Mouse (Mus musculus): ENCODE data around the gene 4921524J17Rik. TPM values are rescaled to one million over a fixed set of nuclear protein-coding genes. Genes with fewer than 3 reads are reported as not detected.

4921524J17Rik gene
- polyA plus RNA-seq, 1 experiment from 2014 or later = 50.2 TPM

GRCm38 (mm10) chr8:85454750-85455149, 22.1 kb upstream of the 4921524J17Rik start:
- 62% methylated on average over 8 of the region's 8 CpGs for WGBS
- H3K9me3 ChIP-seq (ENCODE audit: control insufficient read depth, low read length) = no peaks in the 10 kb centered on the region
- H3K27me3 ChIP-seq (replicated peaks; ENCODE audit: control insufficient read depth, insufficient read depth, low read length) = no peaks in the 10 kb centered on the region
- DNase-seq (ENCODE audit: low spot score) = no peak
- H3K9ac ChIP-seq (ENCODE audit: low read depth, low read length) = no peak overlapping the region
- no peak overlapping the region for H3K4me2 ChIP-seq (ENCODE audit: low read depth, low read length)
- H3K4me3 ChIP-seq (ENCODE audit: low read depth, low read length) = no peak overlapping the region
- no peaks in the 10 kb centered on the region for H3K36me3 ChIP-seq (ENCODE audit: control insufficient read depth, insufficient read depth, low read length)
- H3K27ac ChIP-seq (replicated peaks; ENCODE audit: low read depth, low read length) = no peak overlapping the region
- ATAC-seq (ENCODE audit: low read depth) = no peak
- no peaks in the 10 kb centered on the region for H3K4me1 ChIP-seq (ENCODE audit: control insufficient read depth, insufficient read depth, low read length)

- no peaks in the 10 kb centered on the region for H3K9me3 ChIP-seq (ENCODE audit: control insufficient read depth, low read length)
- 79% methylated on average over 2 of the region's 2 CpGs for WGBS
- no peak overlapping the region for H3K27ac ChIP-seq (replicated peaks; ENCODE audit: low read depth, low read length)
- H3K4me1 ChIP-seq (ENCODE audit: control insufficient read depth, insufficient read depth, low read length) = no peaks in the 10 kb centered on the region
- H3K4me3 ChIP-seq (ENCODE audit: low read depth, low read length) = no peak overlapping the region
- no peaks in the 10 kb centered on the region for H3K27me3 ChIP-seq (replicated peaks; ENCODE audit: control insufficient read depth, insufficient read depth, low read length)
- H3K36me3 ChIP-seq (ENCODE audit: control insufficient read depth, insufficient read depth, low read length) = no peaks in the 10 kb centered on the region
- DNase-seq (ENCODE audit: low spot score) (no peak), ATAC-seq (ENCODE audit: low read depth) (no peak)
- no peak overlapping the region for H3K4me2 ChIP-seq (ENCODE audit: low read depth, low read length)
- H3K9ac ChIP-seq (ENCODE audit: low read depth, low read length) = no peak overlapping the region
These were observed 20.6 kb upstream of the 4921524J17Rik start for GRCm38 (mm10) chr8:85453256-85453655.

GRCm38 (mm10) chr8:85452328-85452727, 19.7 kb upstream of the 4921524J17Rik start:
- Histone ChIP-seq H3K36me3 (ENCODE audit: control insufficient read depth, insufficient read depth, low read length) (no peaks in the 10 kb centered on the region), H3K4me3 (ENCODE audit: low read depth, low read length) (0 out of 2 replicates have a peak overlapping the region, but pooled peaks have one; percentile 4), H3K4me1 (ENCODE audit: control insufficient read depth, insufficient read depth, low read length) (no peaks in the 10 kb centered on the region), H3K27me3 (replicated peaks; ENCODE audit: control insufficient read depth, insufficient read depth, low read length) (no peaks in the 10 kb centered on the region), H3K9me3 (ENCODE audit: control insufficient read depth, low read length) (no peaks in the 10 kb centered on the region), H3K4me2 (ENCODE audit: low read depth, low read length) (peak overlapping the region; percentile 43), H3K27ac (replicated peaks; ENCODE audit: low read depth, low read length) (no peak overlapping the region), H3K9ac (ENCODE audit: low read depth, low read length) (0 out of 2 replicates have a peak overlapping the region, but pooled peaks have one; percentile 30)
- peak; percentile 79 for DNase-seq (ENCODE audit: low spot score)
- 32% methylated on average over 8 of the region's 14 CpGs for WGBS
- ATAC-seq (ENCODE audit: low read depth) = no peak

GRCm38 (mm10) chr8:85450335-85450734, 17.7 kb upstream of the 4921524J17Rik start:
- no peak for ATAC-seq (ENCODE audit: low read depth)
- Histone ChIP-seq H3K4me1 (ENCODE audit: control insufficient read depth, insufficient read depth, low read length) (no peaks in the 10 kb centered on the region), H3K9ac (ENCODE audit: low read depth, low read length) (no peak overlapping the region), H3K36me3 (ENCODE audit: control insufficient read depth, insufficient read depth, low read length) (no peaks in the 10 kb centered on the region), H3K4me3 (ENCODE audit: low read depth, low read length) (no peak overlapping the region), H3K4me2 (ENCODE audit: low read depth, low read length) (no peak overlapping the region), H3K9me3 (ENCODE audit: control insufficient read depth, low read length) (no peaks in the 10 kb centered on the region), H3K27me3 (replicated peaks; ENCODE audit: control insufficient read depth, insufficient read depth, low read length) (no peaks in the 10 kb centered on the region), H3K27ac (replicated peaks; ENCODE audit: low read depth, low read length) (no peak overlapping the region)
- WGBS = 69% methylated on average over 3 of the region's 3 CpGs
- DNase-seq (ENCODE audit: low spot score) = no peak

GRCm38 (mm10) chr8:85445936-85446685, 13.5 kb upstream of the 4921524J17Rik start:
- Histone ChIP-seq H3K4me2 (ENCODE audit: low read depth, low read length) (no peak overlapping the region), H3K4me1 (ENCODE audit: control insufficient read depth, insufficient read depth, low read length) (no peaks in the 10 kb centered on the region), H3K27ac (replicated peaks; ENCODE audit: low read depth, low read length) (no peak overlapping the region), H3K36me3 (ENCODE audit: control insufficient read depth, insufficient read depth, low read length) (no peaks in the 10 kb centered on the region), H3K9ac (ENCODE audit: low read depth, low read length) (no peak overlapping the region), H3K4me3 (ENCODE audit: low read depth, low read length) (no peak overlapping the region), H3K9me3 (ENCODE audit: control insufficient read depth, low read length) (no peaks in the 10 kb centered on the region), H3K27me3 (replicated peaks; ENCODE audit: control insufficient read depth, insufficient read depth, low read length) (no peaks in the 10 kb centered on the region)
- ATAC-seq (ENCODE audit: low read depth) (no peak), DNase-seq (ENCODE audit: low spot score) (no peak)
- 75% methylated on average over 15 of the region's 15 CpGs for WGBS

GRCm38 (mm10) chr8:85444092-85444491, 11.5 kb upstream of the 4921524J17Rik start:
- Histone ChIP-seq H3K4me1 (ENCODE audit: control insufficient read depth, insufficient read depth, low read length) (no peaks in the 10 kb centered on the region), H3K4me2 (ENCODE audit: low read depth, low read length) (no peak overlapping the region), H3K9me3 (ENCODE audit: control insufficient read depth, low read length) (no peaks in the 10 kb centered on the region), H3K27me3 (replicated peaks; ENCODE audit: control insufficient read depth, insufficient read depth, low read length) (no peaks in the 10 kb centered on the region), H3K4me3 (ENCODE audit: low read depth, low read length) (no peak overlapping the region), H3K9ac (ENCODE audit: low read depth, low read length) (no peak overlapping the region), H3K27ac (replicated peaks; ENCODE audit: low read depth, low read length) (no peak overlapping the region), H3K36me3 (ENCODE audit: control insufficient read depth, insufficient read depth, low read length) (no peaks in the 10 kb centered on the region)
- no peak for ATAC-seq (ENCODE audit: low read depth)
- DNase-seq (ENCODE audit: low spot score) = no peak

GRCm38 (mm10) chr8:85441564-85441963, 8.9 kb upstream of the 4921524J17Rik start:
- no peaks in the 10 kb centered on the region for H3K4me1 ChIP-seq (ENCODE audit: control insufficient read depth, insufficient read depth, low read length)
- WGBS = 44% methylated on average over 5 of the region's 5 CpGs
- H3K4me2 ChIP-seq (ENCODE audit: low read depth, low read length) = no peak overlapping the region
- no peak overlapping the region for H3K27ac ChIP-seq (replicated peaks; ENCODE audit: low read depth, low read length)
- no peak for ATAC-seq (ENCODE audit: low read depth)
- H3K36me3 ChIP-seq (ENCODE audit: control insufficient read depth, insufficient read depth, low read length) = no peaks in the 10 kb centered on the region
- H3K9ac ChIP-seq (ENCODE audit: low read depth, low read length) = no peak overlapping the region
- no peaks in the 10 kb centered on the region for H3K27me3 ChIP-seq (replicated peaks; ENCODE audit: control insufficient read depth, insufficient read depth, low read length)
- DNase-seq (ENCODE audit: low spot score) = no peak
- no peaks in the 10 kb centered on the region for H3K9me3 ChIP-seq (ENCODE audit: control insufficient read depth, low read length)
- H3K4me3 ChIP-seq (ENCODE audit: low read depth, low read length) = no peak overlapping the region

- Histone ChIP-seq H3K27me3 (replicated peaks; ENCODE audit: control insufficient read depth, insufficient read depth, low read length) (no peaks in the 10 kb centered on the region), H3K9me3 (ENCODE audit: control insufficient read depth, low read length) (no peaks in the 10 kb centered on the region), H3K4me2 (ENCODE audit: low read depth, low read length) (no peak overlapping the region), H3K4me3 (ENCODE audit: low read depth, low read length) (no peak overlapping the region), H3K4me1 (ENCODE audit: control insufficient read depth, insufficient read depth, low read length) (peaks cover 6% of the 10 kb centered on the region; the same call in 1 of the 2 replicates), H3K36me3 (ENCODE audit: control insufficient read depth, insufficient read depth, low read length) (no peaks in the 10 kb centered on the region), H3K9ac (ENCODE audit: low read depth, low read length) (no peak overlapping the region), H3K27ac (replicated peaks; ENCODE audit: low read depth, low read length) (no peak overlapping the region)
- no peak for DNase-seq (ENCODE audit: low spot score)
- ATAC-seq (ENCODE audit: low read depth) = no peak
- 63% methylated on average over 5 of the region's 5 CpGs for WGBS
These were observed 3.1 kb upstream of the 4921524J17Rik start for GRCm38 (mm10) chr8:85435736-85436135.

GRCm38 (mm10) chr8:85434817-85435216, 2.2 kb upstream of the 4921524J17Rik start:
- WGBS = 71% methylated on average over 12 of the region's 12 CpGs
- DNase-seq (ENCODE audit: low spot score) (no peak), ATAC-seq (ENCODE audit: low read depth) (no peak)
- no peak overlapping the region for H3K4me3 ChIP-seq (ENCODE audit: low read depth, low read length)
- H3K9me3 ChIP-seq (ENCODE audit: control insufficient read depth, low read length) = no peaks in the 10 kb centered on the region
- peaks cover 12% of the 10 kb centered on the region; the same call in 1 of the 2 replicates for H3K4me1 ChIP-seq (ENCODE audit: control insufficient read depth, insufficient read depth, low read length)
- no peaks in the 10 kb centered on the region for H3K36me3 ChIP-seq (ENCODE audit: control insufficient read depth, insufficient read depth, low read length)
- H3K4me2 ChIP-seq (ENCODE audit: low read depth, low read length) = no peak overlapping the region
- H3K27ac ChIP-seq (replicated peaks; ENCODE audit: low read depth, low read length) = no peak overlapping the region
- H3K27me3 ChIP-seq (replicated peaks; ENCODE audit: control insufficient read depth, insufficient read depth, low read length) = no peaks in the 10 kb centered on the region
- H3K9ac ChIP-seq (ENCODE audit: low read depth, low read length) = no peak overlapping the region
